17 mouse cellular contexts compared by ENCODE assay signal in genomic region chr7:96409323-96409880, GRCm38 (mm10).
A peak's percentile ranks its signal among the peaks of the same experiment; 100 is the strongest.
DNase-seq lines count a peak whose midpoint lies in the region; ATAC-seq lines count a peak whose summit lies in the region.
"Had no signal": no experiment of that assay in that cellular context is flagged by ENCODE, and none has a peak within 500 bp of the region (broad histone marks: within the 10 kb centered on the region; RNA-seq: fewer than 3 reads in every experiment).

No protein-coding gene starts in this region.

- ATAC-seq in kidney, embryonic 14.5 days (ENCODE audit: low FRiP score, low TSS enrichment): no peak

- H3K27me3 ChIP-seq in kidney, embryonic 14.5 days (ENCODE audit: control insufficient read depth, insufficient read depth, low read length): no peaks in the 10 kb centered on the region
- H3K27me3 ChIP-seq: embryonic facial prominence, embryonic 15.5 days; limb, embryonic 12.5 days had no signal

- H3K4me2 ChIP-seq in kidney, embryonic 14.5 days (replicated peaks; ENCODE audit: low read depth, low read length): no peak overlapping the region
- H3K4me2 ChIP-seq: embryonic facial prominence, embryonic 15.5 days; heart, embryonic 13.5 days; limb, embryonic 12.5 days had no signal

- WGBS in kidney, embryonic 14.5 days: 36% methylated on average over 11 of the region's 11 CpGs

- H3K4me3 ChIP-seq in kidney, embryonic 14.5 days (ENCODE audit: low read length): no peak overlapping the region
- H3K4me3 ChIP-seq: embryonic facial prominence, embryonic 15.5 days; heart, embryonic 13.5 days; layer of hippocampus, adult 2 months; limb, embryonic 12.5 days had no signal

- H3K9ac ChIP-seq in kidney, embryonic 14.5 days (ENCODE audit: low read depth, low read length): no peak overlapping the region
- H3K9ac ChIP-seq: embryonic facial prominence, embryonic 15.5 days; heart, embryonic 13.5 days; limb, embryonic 12.5 days; liver, embryonic 14.5 days had no signal

- H3K4me1 ChIP-seq in kidney, embryonic 14.5 days (ENCODE audit: control insufficient read depth, insufficient read depth, low read length): peaks cover 32% of the 10 kb centered on the region

- peak; percentile 24 to 31 for DNase-seq in frontal cortex, adult 2 months (ENCODE audit: extremely low spot score in 1 of 2, low spot score in 1 of 2)
- no peak for DNase-seq in frontal cortex, postnatal 10 days (ENCODE audit: low spot score in 2 of 2)
- DNase-seq in kidney, postnatal 4 days: peak; percentile 59 to 72
- DNase-seq in right cerebral cortex, adult 18-20 months: peak; percentile 24
- DNase-seq in right cerebral cortex, postnatal 10 days (ENCODE audit: low spot score in 2 of 2): no peak
- DNase-seq in right cerebral cortex, postnatal 36 days (ENCODE audit: low spot score in 2 of 2): peak; percentile 11 to 24
- no peak for DNase-seq in adrenal gland, adult 2 months
- DNase-seq: adrenal gland, postnatal 10 days; cerebellum, adult 9-10 months; heart, postnatal 4 days had no signal

- H3K27ac ChIP-seq in kidney, embryonic 14.5 days (ENCODE audit: low read depth, low read length): no peak overlapping the region
- H3K27ac ChIP-seq: embryonic facial prominence, embryonic 15.5 days; heart, embryonic 13.5 days; layer of hippocampus, adult 2 months; limb, embryonic 12.5 days; liver, embryonic 14.5 days; macrophage had no signal

- no peaks in the 10 kb centered on the region for H3K9me3 ChIP-seq in kidney, embryonic 14.5 days (ENCODE audit: control insufficient read depth, low read length)
- H3K9me3 ChIP-seq: embryonic facial prominence, embryonic 15.5 days; heart, embryonic 13.5 days; limb, embryonic 12.5 days had no signal

- H3K36me3 ChIP-seq in kidney, embryonic 14.5 days (ENCODE audit: control insufficient read depth, insufficient read depth, low read length): no peaks in the 10 kb centered on the region
- H3K36me3 ChIP-seq: embryonic facial prominence, embryonic 15.5 days; heart, embryonic 13.5 days; limb, embryonic 12.5 days had no signal

Comparison
In these comparisons a context has a peak if more than half of its experiments do, and no peak if none do; other contexts are left out.
1. DNase-seq: peak in frontal cortex, adult 2 months (2 of 2), kidney, postnatal 4 days (2 of 2), right cerebral cortex, adult 18-20 months (single experiment) and right cerebral cortex, postnatal 36 days (2 of 2); none in frontal cortex, postnatal 10 days (0 of 2), right cerebral cortex, postnatal 10 days (0 of 2) and adrenal gland, adult 2 months (single experiment).